Mouse (Mus musculus) ES-Bruce4 (cell line): ENCODE measurements around the gene Cmtr1. TPM values are rescaled to one million over a fixed set of nuclear protein-coding genes. Genes with fewer than 3 reads are reported as not detected.

Experiments used
- H3K27ac ChIP-seq: 2 replicates; pipeline ENCODE4 v1.5.1; 2012; ENCODE audit warnings: low read length, inconsistent platforms; ENCODE audit not compliant: insufficient read depth
- H3K27me3 ChIP-seq: 2 replicates; pipeline ENCODE4 v1.6.1; 2012; ENCODE audit warnings: mild to moderate bottlenecking, low read length, inconsistent platforms; ENCODE audit not compliant: control insufficient read depth, poor library complexity, insufficient read depth, severe bottlenecking
- H3K36me3 ChIP-seq: 2 replicates; pipeline ENCODE4 v1.6.1; 2012; ENCODE audit warnings: inconsistent platforms, mild to moderate bottlenecking, low read length, moderate library complexity; ENCODE audit not compliant: control insufficient read depth, poor library complexity, insufficient read depth, severe bottlenecking
- H3K4me1 ChIP-seq: one replicate; pipeline ENCODE4 v1.8.1; 2011; ENCODE audit warnings: low read length; ENCODE audit not compliant: control insufficient read depth, insufficient read depth
- H3K4me3 ChIP-seq: 2 replicates; pipeline ENCODE4 v1.5.1; 2011; ENCODE audit warnings: low read depth, mild to moderate bottlenecking, low read length
- H3K9ac ChIP-seq: 2 replicates; pipeline ENCODE4 v1.6.1; 2012; ENCODE audit warnings: low read depth, mild to moderate bottlenecking, inconsistent platforms; ENCODE audit not compliant: poor library complexity, severe bottlenecking
- H3K9me3 ChIP-seq: replicated peaks from 2 replicates; pipeline ENCODE4 v1.6.1; 2012; ENCODE audit warnings: mild to moderate bottlenecking, low read length, inconsistent platforms; ENCODE audit not compliant: control insufficient read depth, poor library complexity, insufficient read depth, severe bottlenecking
- CTCF ChIP-seq: IDR thresholded peaks from one replicate; pipeline ENCODE4 v1.8.1; 2011; ENCODE audit warnings: low read depth, low read length
- EP300 ChIP-seq: IDR thresholded peaks from 2 replicates; pipeline ENCODE4 v1.6.1; 2011; ENCODE audit warnings: low read depth, low read length; ENCODE audit not compliant: insufficient read depth
- POLR2A ChIP-seq: IDR thresholded peaks from one replicate; pipeline ENCODE4 v1.8.1; 2011; ENCODE audit warnings: low read length; ENCODE audit not compliant: insufficient read depth
- polyA plus RNA-seq: library from polyadenylated mRNA; stranded (reverse); fragments of >200 nt; gene quantifications from 2 replicates; pipeline ENCODE4 v1.2.4, GENCODE M21; 2011; ENCODE audit warnings: low read depth; ENCODE audit not compliant: missing spikeins, insufficient read depth, insufficient read length

Gene Cmtr1
- polyA plus RNA-seq, 1 experiment = 79.2 TPM

- TF ChIP-seq CTCF = no peak
- TF ChIP-seq EP300 = no peak
- no peak for TF ChIP-seq POLR2A
- Histone ChIP-seq H3K4me3 (no peak overlapping the region), H3K9me3 (no peaks in the 10 kb centered on the region), H3K27ac (no peak overlapping the region), H3K27me3 (no peaks in the 10 kb centered on the region), H3K4me1 (no peaks in the 10 kb centered on the region), H3K36me3 (peaks cover 31% of the 10 kb centered on the region), H3K9ac (no peak overlapping the region)
Observed at GRCm38 (mm10) chr17:29671021-29671420, 10.6 kb downstream of the Cmtr1 start.

GRCm38 (mm10) chr17:29673325-29673724 is 12.9 kb downstream of the Cmtr1 start:
- no peak overlapping the region for H3K4me3 ChIP-seq
- peaks cover 1% of the 10 kb centered on the region for H3K4me1 ChIP-seq
- H3K36me3 ChIP-seq = peaks cover 45% of the 10 kb centered on the region
- no peaks in the 10 kb centered on the region for H3K27me3 ChIP-seq
- H3K27ac ChIP-seq = no peak overlapping the region
- H3K9me3 ChIP-seq = no peaks in the 10 kb centered on the region
- TF ChIP-seq EP300 (no peak), POLR2A (no peak)
- no peak overlapping the region for H3K9ac ChIP-seq

GRCm38 (mm10) chr17:29678526-29678925 is 18.1 kb downstream of the Cmtr1 start:
- no peaks in the 10 kb centered on the region for H3K9me3 ChIP-seq
- TF ChIP-seq EP300 = no peak
- TF ChIP-seq POLR2A = no peak
- no peak for TF ChIP-seq CTCF
- H3K36me3 ChIP-seq = peaks cover 60% of the 10 kb centered on the region
- no peaks in the 10 kb centered on the region for H3K27me3 ChIP-seq
- peaks cover 3% of the 10 kb centered on the region for H3K4me1 ChIP-seq
- no peak overlapping the region for H3K4me3 ChIP-seq
- no peak overlapping the region for H3K9ac ChIP-seq
- H3K27ac ChIP-seq = 0 out of 2 replicates have a peak overlapping the region, but pooled peaks have one; percentile 41

GRCm38 (mm10) chr17:29679038-29679767 is 18.8 kb downstream of the Cmtr1 start:
- Histone ChIP-seq H3K4me1 (peaks cover 3% of the 10 kb centered on the region), H3K27ac (no peak overlapping the region), H3K36me3 (peaks cover 56% of the 10 kb centered on the region), H3K9me3 (no peaks in the 10 kb centered on the region), H3K27me3 (no peaks in the 10 kb centered on the region), H3K9ac (no peak overlapping the region), H3K4me3 (no peak overlapping the region)
- TF ChIP-seq CTCF (no peak), EP300 (no peak), POLR2A (no peak)

- no peak overlapping the region for H3K4me3 ChIP-seq
- peaks cover 3% of the 10 kb centered on the region for H3K4me1 ChIP-seq
- H3K9me3 ChIP-seq = no peaks in the 10 kb centered on the region
- H3K27ac ChIP-seq = no peak overlapping the region
- no peak overlapping the region for H3K9ac ChIP-seq
- TF ChIP-seq CTCF (no peak), EP300 (0 out of 2 replicates have a peak, but pooled peaks have one; percentile 18), POLR2A (no peak)
- peaks cover 50% of the 10 kb centered on the region for H3K36me3 ChIP-seq
- no peaks in the 10 kb centered on the region for H3K27me3 ChIP-seq
Observed at GRCm38 (mm10) chr17:29680174-29680573, 19.8 kb downstream of the Cmtr1 start.

GRCm38 (mm10) chr17:29680921-29681320 is 20.5 kb downstream of the Cmtr1 start:
- Histone ChIP-seq H3K9me3 (no peaks in the 10 kb centered on the region), H3K27me3 (no peaks in the 10 kb centered on the region), H3K4me3 (no peak overlapping the region), H3K27ac (no peak overlapping the region), H3K36me3 (peaks cover 45% of the 10 kb centered on the region), H3K4me1 (peaks cover 3% of the 10 kb centered on the region), H3K9ac (no peak overlapping the region)
- TF ChIP-seq EP300 = no peak
- TF ChIP-seq CTCF = no peak
- no peak for TF ChIP-seq POLR2A
